Mouse (Mus musculus): ENCODE data around the gene Camk2d.

The Camk2d gene

DNA sequence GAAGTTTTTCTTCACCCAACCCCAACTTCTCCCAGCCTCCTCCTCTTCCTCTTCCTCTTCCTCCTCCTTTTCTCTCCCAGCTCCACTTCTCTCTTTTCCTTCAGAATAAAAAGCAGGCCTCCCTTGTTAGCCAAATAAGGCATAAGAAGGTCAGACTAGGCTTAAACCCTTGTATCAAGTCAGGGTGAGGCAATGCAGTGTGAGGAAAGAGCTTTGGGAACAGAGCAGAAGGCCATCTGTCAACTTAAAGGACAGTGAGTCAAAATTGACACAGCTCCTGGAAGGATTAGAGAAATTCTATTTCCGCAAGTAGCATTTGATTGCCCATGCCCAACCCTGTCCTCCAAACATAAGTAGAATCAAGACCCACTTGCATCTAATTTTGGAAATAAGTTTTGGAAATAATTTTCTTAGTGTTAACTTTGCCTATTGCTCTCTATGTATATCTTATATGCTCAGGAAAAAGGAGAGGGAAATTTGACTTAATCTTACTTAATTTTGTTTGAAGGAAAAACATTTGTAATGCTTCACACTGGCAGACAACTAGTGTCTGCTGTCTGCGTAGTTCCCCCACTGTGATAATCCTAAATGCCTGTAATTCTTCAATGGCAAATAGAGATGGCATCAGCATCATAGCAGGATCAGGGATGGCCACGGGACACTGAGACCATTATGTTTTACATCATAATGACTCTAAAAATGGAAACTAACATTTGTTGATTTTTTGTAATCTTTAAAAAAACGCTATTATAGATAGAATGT lies 16.8 kb downstream of the Camk2d start:
- DNase-seq, result no peak

DNA sequence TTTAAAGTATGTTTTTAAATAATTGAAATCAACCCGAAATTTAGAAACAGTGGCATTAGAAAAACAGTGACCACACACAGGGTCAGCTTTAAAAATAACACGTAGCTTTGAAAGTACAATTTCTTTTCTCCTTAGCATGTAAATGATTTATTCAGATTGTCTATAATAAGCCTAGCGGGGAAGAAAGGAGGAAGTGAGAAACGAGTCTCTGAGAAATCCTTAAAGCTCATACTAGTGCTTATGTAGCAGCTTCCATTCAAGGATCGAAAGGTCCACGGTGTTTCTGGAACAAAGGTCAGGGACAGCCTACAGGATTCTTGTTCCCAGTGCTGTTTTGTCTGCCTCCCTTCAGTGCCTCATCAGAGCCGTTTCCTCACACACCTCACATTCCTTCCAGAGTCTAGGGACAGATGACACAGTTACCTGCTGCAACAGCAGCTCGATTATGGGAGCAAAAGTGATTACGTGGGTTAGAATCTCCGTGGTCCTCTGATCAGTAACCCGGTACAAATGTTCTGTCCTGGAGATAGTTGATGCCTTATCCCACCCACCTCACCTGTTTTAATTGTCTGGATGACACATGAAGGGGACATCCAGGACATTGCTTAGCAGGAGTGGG lies 17.5 kb downstream of the Camk2d start:
- no peak for DNase-seq

DNA sequence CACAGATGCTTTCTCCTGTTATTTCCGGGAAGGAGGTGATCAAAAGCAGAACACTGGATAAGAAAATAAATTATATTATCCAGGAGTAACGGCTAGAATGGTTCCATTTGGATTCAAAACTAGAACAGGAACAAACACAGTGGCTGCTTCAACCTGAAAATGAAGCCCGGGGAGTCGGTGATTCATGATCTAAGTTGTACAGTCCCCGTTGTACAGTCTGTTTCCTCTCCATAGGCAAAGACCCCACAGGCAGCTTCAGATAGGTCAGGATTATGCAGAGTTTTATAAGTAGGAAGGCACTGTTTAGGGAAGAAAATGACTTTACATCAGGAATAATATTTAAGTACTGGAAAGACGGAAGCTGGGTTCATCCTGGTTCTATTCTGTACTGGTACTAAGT lies 19.2 kb downstream of the Camk2d start:
- DNase-seq, result no peak

DNA sequence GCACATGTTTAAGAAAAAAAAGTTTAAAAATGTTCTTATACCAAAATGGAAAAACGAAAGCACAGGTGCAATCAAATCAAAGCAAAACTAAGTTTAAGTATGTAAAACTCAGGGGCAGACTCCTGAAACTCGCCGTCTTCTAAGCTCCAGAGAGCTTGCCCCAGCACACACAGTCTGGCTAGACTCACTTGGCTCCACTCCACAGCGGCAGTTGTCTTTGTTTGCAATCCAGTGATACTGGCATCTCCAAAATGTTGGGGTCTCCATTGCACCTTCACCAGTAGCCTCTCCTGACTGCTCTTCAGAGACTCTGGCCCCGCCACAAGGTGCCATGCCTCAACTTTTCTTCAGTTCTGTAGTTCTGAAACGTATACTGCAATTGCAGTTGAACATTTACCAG lies 24.1 kb downstream of the Camk2d start:
- no peak for DNase-seq

DNA sequence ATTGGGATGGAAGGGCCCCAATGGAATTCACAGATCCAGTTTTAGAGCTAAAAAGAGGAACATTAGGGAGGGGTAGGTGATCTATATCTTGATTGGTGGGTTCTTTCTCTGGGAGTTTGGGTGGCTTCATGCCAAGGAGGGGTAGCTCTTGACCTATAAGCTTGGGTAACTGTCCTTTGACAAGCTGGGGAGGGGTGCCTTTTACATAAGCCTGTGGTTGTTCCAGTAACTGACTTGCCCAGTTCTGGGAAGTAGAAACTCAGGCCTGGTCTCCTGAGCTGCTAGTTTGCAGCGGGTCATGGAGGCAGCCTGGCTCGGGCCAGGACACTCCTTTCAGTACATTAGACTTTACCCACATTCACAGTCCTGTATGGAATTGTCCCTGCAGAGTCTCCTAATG lies 26.4 kb downstream of the Camk2d start:
- no peak for DNase-seq

DNA sequence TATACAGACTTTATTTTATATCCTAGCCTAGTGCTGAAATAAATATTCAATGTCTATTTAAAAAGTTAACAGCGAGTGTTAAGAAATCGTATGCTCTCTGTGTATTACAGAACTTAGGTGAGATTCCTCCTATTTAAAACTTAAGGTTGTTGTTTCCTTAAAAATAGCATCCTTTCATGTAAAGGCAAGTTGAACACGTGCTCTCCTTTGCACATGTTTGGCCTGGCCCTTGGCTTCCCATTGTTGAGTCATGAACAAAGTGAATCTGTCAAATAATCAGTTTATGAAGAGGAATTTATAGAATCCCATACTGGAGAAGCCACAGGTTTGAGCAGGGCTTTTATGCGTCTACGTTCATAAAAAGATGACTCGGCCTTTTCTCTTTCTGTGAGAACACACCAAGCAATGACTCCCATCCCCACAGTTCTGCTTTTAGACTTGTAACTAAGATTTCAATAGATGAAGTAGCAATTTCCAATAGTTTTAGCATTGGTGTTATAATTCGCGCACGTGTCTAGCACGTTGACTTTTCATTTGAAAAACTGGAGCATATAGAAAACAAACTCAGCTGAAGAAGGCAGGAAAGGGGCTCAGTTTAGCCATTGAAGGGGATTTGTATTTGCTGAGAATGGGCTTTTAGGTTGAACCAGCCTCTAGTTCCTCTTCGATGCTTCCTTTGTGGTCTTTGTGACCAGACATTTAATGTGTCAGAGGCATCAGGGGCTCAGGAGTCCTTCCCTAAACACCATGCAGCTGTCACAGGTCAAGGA lies 29.1 kb downstream of the Camk2d start:
- DNase-seq, result no peak

DNA sequence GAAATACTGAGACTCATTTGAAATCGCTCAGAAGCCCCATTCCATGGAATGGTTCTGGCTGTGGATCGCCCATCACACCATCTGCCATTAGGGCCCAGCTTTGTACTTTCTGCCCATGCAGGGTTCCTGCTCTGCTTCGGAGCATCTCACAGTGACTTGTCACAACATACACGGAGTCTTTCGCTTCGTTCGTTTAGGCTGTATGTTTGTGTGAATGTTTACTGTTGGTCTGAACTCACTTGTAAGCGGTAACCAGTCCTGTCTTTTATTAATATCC lies 29.6 kb downstream of the Camk2d start:
- DNase-seq, result no peak

DNA sequence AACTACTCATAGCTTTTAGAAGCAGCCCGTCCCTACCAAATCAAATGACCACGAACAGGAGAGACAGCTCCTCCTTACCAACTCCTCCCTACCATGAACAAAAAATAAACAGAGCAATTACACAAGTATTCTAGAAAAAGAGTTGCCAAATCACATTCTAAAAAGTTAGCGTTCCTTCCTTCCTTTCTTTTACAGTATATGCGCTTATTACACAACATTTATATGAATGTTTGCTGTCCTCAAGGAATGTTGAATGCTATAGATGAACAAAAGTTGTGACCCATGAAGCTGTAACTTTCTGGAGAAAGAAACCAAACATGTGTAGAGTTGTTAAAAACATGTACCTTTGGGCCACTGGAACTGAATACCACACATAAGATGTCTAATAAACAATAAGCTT lies 31.9 kb downstream of the Camk2d start:
- no peak for DNase-seq

DNA sequence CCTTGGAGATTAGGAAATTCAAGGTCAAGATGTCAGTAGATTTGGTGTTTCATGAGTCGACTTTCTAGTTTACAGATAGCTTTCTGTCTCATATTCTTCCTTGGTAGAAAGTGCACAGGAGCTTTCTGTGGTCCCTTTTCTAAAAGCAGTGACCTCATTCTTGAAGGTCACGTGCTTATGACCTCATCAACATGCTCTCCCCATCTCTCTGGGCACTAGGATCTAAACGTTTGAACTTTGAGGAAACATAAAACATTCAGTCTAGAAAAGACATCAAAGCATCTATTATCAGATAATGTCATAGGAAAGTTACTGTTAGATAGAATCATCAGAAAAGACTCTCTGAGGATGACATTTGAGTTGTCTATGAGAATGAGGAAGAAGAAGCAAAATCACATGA lies 32.3 kb downstream of the Camk2d start:
- DNase-seq, result no peak

DNA sequence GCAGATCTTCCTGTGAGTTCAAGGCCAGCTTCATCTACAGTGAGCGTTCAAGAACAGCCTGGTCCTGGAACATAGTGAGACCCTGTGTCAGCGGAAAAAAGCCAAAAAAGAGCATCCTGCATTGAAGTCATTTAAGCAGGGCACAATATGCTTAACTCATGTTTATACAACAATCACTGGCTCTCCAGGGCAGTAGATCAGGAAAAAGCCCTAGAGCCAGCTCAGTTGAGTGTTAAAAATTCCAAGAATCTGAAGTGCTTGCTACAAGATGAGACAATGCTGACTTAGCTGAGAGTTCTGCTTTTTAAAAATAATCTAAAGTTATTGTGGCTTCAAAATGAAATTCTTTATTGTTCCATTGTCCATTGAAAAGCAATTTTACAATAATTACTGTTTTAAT lies 32.9 kb downstream of the Camk2d start:
- no peak for DNase-seq

DNA sequence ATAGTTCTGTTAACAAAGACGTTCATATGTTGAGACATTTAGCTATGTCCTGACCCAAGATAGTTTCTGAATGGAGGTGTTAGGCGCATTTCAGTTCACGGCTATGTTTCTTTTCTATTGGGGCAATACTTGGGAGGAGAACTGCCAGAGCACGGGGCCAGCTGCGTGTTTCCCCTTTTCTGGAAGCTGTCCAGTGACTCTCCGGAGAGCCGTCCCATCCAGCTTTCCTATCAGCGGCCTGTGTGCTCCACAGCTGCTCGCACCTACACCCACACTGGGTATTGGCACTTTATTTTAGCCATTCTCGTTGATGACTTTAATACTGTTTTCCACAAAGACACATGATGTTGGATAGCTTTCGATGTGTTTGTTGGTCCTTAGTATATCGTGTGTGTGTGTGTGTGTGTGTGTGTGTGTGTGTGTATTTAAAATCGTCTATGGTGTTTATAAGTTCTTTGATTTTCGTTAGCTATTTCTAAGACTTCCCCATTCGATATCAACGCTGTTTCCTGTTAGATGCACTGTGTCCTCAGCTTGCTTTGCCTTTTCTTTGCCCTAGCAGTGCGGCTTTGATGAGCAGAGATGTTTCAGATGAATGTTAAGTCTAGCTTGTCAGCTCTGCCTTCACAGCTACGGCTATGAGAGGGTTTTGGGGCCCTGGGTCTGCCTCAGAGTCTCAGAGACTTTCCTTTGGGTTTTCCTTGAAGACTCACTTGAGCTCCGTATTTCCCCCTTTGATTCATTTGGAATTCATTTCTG lies 34.2 kb downstream of the Camk2d start:
- DNase-seq, result no peak

DNA sequence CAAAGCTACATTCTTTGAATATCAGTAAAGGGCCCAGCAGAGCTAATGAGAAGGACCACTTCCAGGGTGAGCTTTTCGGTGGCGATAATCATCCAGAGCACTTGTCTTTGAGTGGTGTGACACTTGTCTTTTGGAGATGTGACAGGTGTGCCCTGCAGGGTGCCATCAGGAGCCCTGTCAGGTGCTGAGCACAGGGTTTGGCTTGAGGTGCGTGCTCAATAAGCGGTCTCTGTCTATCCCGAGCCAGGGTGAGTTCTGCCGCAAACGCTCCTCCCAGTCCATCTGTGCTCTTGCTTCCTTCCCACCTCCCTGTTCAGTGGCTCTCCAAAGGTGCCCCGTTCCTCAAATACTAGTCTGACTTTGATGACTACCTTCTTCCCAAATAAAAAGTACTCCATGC lies 35.5 kb downstream of the Camk2d start:
- DNase-seq, result no peak

DNA sequence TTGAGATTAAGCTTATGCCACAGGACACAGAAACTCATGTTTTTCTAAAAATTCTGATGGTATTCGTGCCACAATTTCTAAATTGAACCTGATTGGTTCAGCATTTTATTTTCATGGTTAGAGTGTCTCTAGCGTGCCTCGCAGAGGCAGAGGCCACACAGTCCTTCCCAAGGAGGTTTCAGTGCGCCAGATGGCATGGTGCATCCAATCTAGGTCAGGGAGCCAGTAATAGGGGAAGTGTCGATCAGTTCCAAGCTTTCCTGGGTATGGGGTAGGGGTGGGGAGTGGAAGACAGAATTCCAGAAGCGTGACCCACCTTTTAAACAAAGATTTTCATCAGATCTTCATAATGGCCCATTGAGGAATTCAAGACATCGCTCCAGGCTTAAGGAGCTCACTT lies 36.5 kb downstream of the Camk2d start:
- no peak for DNase-seq

DNA sequence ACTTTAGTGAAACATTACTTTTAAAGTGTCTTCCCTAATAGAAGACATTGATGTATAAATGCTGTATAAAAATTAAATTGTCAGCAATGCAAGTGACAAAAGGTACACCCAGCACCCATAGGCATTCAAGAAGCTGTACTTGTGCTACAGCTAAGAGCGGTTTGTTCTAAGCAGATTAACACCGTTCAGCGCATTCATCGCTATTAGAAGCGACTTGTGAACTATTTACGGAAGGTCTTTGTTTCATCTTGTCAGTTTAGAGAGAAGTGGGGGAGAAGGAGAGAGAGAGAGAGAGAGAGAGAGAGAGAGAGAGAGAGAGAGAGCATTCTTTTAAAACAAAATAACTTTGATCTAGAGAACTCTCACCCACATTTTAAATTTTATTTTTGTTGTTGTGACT lies 38.1 kb downstream of the Camk2d start:
- no peak for DNase-seq

DNA sequence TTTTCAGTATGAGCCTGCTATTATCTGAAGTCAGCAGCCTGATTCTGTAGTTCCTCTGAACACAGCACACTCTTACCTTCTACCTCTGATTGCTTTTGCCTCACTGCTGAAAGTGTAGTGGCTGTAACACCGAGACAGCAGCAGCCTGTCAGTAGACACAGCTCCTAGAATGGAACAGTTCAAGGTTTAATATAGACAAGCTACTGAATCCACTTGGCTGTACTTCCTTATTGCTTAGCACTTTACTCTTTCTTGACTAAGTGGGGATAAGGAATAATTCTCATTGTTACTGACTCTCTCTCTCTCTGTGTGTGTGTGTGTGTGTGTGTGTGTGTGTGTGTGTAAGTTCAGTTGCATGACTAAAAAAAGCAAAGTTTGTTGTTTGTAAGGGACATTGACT lies 42.2 kb downstream of the Camk2d start:
- DNase-seq, result no peak

DNA sequence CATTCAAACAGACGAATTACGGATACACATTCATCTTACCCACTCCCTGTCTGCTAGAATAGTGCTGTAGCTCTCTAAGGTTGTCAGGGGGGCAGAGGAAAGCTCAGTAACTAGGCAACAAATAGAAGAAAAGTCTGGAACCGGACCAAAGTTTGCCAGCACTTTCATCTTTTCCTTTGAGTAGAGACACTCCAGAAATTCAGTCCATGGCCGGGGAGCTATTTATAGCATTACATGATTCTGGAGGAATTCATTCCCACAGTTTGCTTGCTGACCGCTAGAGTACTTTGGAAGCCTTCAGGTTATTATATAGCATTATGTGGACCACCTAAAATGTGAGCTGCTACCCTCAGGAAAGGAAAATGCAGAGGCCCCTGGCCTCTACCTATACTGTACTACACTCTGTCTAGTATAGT lies 43.0 kb downstream of the Camk2d start:
- no peak for DNase-seq

DNA sequence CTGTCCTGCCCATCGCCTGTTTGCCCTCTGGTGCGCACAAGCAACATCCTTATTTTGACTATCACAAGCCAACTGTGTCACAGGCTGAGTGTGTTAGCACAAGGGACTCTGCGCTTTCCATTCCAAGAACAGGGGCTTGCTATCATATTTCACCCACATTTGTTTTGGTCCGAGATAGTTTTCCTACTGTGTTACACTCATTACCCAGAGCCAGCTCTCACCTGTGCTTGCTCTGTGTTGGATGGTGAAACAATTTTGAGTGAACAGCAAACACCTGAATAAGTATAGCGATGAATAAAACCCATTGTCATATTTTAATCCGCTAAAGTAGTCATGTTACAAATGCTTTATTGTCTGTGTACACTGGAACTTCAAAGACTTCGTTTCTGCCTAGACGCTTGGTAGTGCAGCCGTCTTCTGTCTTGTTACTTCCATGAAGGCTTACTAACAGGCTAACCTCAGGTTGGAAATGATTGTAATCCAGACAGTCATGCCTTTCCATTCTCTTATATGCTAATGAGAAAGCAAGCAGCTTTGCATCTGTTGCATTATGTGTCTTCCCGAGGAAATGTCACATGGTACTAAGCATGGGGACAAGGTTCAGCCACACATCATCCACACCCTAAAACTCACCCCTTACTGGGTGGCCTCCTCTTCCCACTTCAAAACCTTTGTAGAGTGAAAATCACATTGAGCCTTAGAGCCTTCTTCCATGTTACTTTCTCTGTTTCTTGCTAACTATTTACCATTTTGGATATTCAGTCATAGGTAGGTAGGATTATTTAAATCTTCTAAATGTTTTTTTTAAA lies 44.5 kb downstream of the Camk2d start:
- no peak for DNase-seq

DNA sequence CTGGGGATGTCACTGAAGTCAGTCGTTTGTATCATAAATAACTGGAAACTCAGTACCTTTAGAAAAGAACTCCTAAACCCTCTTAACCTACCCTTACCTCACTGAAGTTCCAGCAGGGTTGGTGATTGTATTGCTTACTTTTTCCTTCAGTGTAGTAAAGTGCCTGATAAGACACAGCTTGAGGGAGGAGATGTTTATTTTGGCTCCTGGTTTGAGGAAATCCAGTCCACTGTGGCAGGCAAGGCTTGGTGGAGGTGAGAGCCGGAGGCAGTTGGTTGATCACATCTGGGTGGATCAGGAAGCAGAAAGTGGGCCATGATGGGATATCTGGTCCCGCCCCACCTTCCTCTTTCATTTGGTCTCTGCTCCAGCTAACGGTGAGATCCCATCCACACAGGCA lies 45.3 kb downstream of the Camk2d start:
- DNase-seq, result no peak

DNA sequence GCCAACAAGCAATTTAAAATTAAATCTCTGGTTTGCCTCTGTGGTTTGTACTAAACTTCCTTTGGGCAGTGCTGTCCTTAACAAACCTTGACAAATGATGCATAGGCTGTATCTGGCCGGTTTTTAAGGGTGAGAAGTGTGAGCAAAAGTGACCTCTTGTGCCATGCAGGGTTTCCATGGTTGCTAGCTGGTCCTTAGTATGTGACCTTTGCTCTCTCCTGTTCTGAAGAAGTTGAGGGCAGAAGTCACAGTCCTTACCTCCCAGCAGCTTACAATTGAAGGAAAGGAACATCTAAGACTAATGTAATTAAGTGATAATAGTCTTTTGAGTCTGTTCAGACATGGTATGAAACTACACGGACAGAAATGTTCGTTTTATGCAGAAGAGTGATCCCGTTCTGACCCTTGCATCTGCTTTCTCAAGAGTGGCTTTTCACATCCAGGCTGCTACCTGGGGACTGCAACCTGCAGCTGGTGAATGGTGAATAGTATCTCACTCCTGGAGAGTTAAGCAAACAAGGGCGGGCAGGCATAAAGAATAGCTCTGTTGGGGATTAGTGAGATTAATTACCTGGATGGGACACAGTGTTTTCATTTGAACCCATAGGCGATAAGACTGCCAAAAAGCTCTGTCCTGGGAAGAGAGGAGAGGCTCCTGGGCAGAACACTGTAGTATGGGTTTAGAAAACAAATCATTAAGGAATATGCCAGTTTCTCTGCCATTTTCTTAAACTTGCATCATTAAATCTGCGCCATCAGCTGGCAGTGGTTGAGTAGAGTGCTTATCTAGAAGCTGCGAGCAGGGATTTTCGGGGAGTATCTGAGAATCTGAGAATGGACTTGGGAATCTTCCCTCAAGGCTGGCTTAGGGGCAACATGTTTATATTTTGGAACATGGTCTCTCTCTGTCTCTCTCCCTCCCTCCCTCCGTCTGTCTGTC lies 47.2 kb downstream of the Camk2d start:
- no peak for DNase-seq

DNA sequence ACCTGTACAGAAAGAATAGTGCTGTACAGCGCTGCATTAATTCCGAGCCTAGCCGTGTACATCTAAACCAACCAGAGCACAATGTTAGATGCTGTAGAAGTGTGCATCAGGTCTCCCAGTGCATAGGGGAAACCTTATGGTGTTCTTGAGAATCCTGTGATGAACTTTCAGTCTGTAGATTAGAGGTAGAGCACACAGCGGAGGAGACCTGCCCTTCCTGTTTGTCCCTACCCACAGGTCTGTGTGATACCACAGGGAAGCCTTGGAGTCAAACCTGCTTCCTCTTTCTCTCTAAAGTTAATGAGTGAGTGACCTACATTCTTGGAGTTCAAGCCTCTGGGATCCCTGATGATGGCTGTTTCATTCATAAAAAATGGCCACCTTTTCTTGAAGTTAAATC lies 54.2 kb downstream of the Camk2d start:
- DNase-seq, result no peak

DNA sequence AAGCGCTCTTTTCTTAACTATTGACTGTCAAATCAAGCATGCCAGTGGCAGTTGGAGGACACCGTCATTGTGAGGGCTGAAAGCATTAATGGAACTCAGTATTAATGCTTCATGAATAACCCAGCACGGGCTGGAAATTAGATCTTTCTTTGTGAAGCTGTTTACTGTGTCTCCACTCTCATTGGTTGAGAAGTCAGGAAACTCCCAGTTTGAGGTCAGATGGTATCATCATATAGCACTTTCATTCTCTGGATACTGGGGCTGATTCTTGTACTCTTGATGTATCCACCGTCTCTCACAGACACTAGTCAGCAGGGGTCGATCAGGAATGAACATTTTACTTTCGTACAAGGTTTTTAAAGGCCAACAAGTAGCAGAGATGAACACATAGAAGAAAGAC lies 54.6 kb downstream of the Camk2d start:
- no peak for DNase-seq

DNA sequence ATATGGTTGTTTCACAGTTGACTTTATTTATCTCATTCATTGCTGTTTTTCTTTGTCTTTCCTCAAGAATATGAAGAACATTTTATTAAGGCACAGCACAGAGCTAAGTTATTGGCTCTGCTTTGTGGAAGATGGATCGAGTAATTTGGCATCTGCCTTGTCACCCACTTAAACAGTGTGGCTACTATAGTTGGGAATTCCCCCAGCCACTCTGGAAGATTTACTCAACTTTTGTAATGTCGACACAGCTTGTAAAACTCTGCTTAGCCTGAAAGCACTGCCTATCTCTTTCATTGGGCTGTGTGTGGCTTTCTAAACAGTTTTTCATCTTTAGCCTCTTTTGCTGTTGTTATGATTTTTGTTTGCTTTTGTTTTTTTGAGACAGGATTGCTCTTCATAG lies 56.3 kb downstream of the Camk2d start:
- no peak for DNase-seq

All from thymus, postnatal 25 days (tissue).